Mouse (Mus musculus) forebrain, embryonic 12.5 days (tissue): ENCODE measurements around the gene Rad9a. TPM values are rescaled to one million over a fixed set of nuclear protein-coding genes. Genes with fewer than 3 reads are reported as not detected.

ENCODE experiments used
- ATAC-seq: fragments of 200-750 bp; cut with Nextera tagmentation; 2 replicates; pipeline ENCODE4 v1.8.0; 2017; ENCODE audit warnings: moderate TSS enrichment; ENCODE audit not compliant: low FRiP score
- H3K27ac ChIP-seq: fragments of 300-500 bp; sonication (generic); 2 replicates; pipeline ENCODE4 v1.5.1; 2016; ENCODE audit warnings: mild to moderate bottlenecking
- H3K27me3 ChIP-seq: fragments of 300-500 bp; sonication (generic); 2 replicates; pipeline ENCODE4 v1.6.1; 2016; ENCODE audit warnings: mild to moderate bottlenecking
- H3K36me3 ChIP-seq: fragments of 300-500 bp; sonication (generic); replicated peaks from 2 replicates; pipeline ENCODE4 v1.6.1; 2016; ENCODE audit warnings: mild to moderate bottlenecking
- H3K4me1 ChIP-seq: fragments of 300-500 bp; sonication (generic); 2 replicates; pipeline ENCODE4 v1.6.1; 2016
- H3K4me2 ChIP-seq: fragments of 300-500 bp; sonication (generic); 2 replicates; pipeline ENCODE4 v1.6.1; 2016; ENCODE audit warnings: mild to moderate bottlenecking, moderate library complexity
- H3K4me3 ChIP-seq: fragments of 300-500 bp; sonication (generic); replicated peaks from 2 replicates; pipeline ENCODE4 v1.5.1; 2016; ENCODE audit warnings: mild to moderate bottlenecking
- H3K9ac ChIP-seq: fragments of 300-500 bp; sonication (generic); 2 replicates; pipeline ENCODE4 v1.6.1; 2016; ENCODE audit warnings: mild to moderate bottlenecking
- H3K9me3 ChIP-seq: fragments of 300-500 bp; sonication (generic); 2 replicates; pipeline ENCODE4 v1.6.1; 2016
- WGBS: fragments of 180-500 bp; shearing (Covaris S2); methylation state at CpG from one replicate; pipeline ENCODE4 v1.1.7; 2016; 5-methylcytosine and 5-hydroxymethylcytosine counted together
- polyA plus RNA-seq: library from polyadenylated mRNA; unstranded; fragments of >200 nt; fragmentation: Nextera tagmentation; extraction: Ambion mirVana; gene quantifications from 2 replicates; pipeline ENCODE4 v1.2.1, GENCODE M21; 2016

The Rad9a gene
- polyA plus RNA-seq, 1 experiment from 2014 or later = 42.2 TPM

DNA sequence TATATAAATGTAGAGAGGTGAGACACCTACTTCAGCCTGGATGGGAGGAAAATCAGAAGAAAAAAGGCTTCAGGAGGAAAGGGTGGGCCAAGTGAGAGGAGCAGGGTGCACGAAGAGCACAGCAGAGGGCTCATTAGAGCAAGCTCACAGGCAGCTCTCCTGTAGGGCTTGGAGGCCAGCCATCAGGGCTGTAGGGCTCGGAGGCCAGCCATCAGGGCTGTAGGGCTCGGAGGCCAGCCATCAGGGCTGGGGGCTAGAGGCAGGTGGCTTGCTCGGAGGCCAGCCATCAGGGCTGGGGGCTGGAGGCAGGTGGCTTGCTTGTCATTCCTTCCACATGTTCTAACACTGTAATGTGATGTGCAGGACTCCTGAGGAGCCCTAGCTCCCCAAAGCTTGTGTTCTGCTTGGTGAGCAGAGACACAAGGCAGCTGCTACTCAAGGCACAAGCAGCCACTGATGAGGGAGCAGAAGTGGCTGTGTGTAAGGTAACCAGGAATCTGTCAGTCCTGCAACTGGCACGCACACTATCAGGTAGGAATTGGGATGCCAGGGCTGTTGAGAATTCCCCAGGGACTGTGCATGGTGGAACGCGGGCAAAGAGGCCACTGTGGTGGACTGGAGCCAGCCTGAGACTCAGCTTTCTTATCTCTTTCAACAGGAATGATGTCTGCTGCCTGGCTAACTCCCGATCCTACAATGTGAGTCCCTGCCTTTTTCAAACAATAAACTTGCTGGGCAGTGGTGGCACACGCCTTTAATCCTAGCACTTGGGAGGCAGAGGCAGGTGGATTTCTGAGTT is 34.6 kb downstream of the Rad9a start:
- Histone ChIP-seq H3K9ac (no peak overlapping the region), H3K36me3 (peaks cover under 1% of the 10 kb centered on the region; the same call in 1 of the 2 replicates), H3K4me2 (no peak overlapping the region), H3K9me3 (no peaks in the 10 kb centered on the region), H3K27ac (no peak overlapping the region), H3K4me3 (no peak overlapping the region), H3K27me3 (0 out of 2 replicates have a peak, but pooled peaks cover 5% of the 10 kb centered on the region), H3K4me1 (peaks cover 21% of the 10 kb centered on the region)
- 77% methylated on average over 9 of the region's 9 CpGs for WGBS
- no peak for ATAC-seq

DNA sequence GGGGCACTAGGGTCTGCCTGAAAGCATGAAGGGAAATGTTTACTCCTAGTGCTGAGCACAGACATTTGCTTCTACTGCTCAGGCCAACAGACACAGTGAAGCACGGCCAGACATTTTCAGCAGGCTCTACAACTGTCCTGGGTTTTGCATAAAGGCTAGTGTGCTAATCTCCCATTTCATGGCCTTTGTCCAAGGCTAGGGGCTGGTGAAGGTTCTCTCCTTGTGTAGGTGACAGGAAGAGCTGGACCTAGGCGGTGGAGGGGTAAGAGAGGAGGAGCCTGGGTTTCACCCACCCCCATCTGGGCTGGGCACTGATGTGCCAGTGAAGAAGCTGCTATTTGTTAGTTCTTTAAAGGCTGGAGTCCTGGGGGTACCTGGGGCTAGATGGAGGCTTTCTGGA is 36.7 kb downstream of the Rad9a start:
- H3K4me1 ChIP-seq = peaks cover 15% of the 10 kb centered on the region
- no peaks in the 10 kb centered on the region for H3K27me3 ChIP-seq
- no peak overlapping the region for H3K9ac ChIP-seq
- H3K27ac ChIP-seq = no peak overlapping the region
- no peak overlapping the region for H3K4me2 ChIP-seq
- 64% methylated on average over 2 of the region's 2 CpGs for WGBS
- H3K9me3 ChIP-seq = no peaks in the 10 kb centered on the region
- no peak for ATAC-seq
- peaks cover 16% of the 10 kb centered on the region for H3K36me3 ChIP-seq
- no peak overlapping the region for H3K4me3 ChIP-seq

DNA sequence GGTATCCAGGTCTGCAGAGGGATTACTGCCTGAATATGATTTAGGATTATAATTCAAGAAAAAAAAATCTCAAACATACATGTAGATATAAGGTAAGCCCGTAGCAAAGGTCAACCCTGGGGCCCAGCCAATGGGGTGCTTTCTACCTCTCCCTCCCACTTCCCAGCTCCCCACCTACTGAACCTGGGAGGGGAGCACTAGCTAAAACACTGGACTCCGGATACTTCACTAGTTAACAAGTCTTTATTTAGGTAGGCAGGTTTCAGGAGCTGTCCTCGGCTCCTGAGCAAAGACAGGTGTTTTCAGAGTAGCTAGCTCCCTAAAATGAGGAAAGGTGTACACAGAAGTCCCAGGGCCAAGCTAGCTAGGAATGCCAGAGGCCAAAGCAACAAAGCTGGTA is 37.4 kb downstream of the Rad9a start:
- H3K27me3 ChIP-seq = no peaks in the 10 kb centered on the region
- no peak overlapping the region for H3K27ac ChIP-seq
- no peaks in the 10 kb centered on the region for H3K9me3 ChIP-seq
- no peak for ATAC-seq
- no peak overlapping the region for H3K9ac ChIP-seq
- H3K4me2 ChIP-seq = no peak overlapping the region
- H3K4me3 ChIP-seq = no peak overlapping the region
- 83% methylated on average over 3 of the region's 3 CpGs for WGBS
- H3K36me3 ChIP-seq = peaks cover 23% of the 10 kb centered on the region
- peaks cover 14% of the 10 kb centered on the region for H3K4me1 ChIP-seq

DNA sequence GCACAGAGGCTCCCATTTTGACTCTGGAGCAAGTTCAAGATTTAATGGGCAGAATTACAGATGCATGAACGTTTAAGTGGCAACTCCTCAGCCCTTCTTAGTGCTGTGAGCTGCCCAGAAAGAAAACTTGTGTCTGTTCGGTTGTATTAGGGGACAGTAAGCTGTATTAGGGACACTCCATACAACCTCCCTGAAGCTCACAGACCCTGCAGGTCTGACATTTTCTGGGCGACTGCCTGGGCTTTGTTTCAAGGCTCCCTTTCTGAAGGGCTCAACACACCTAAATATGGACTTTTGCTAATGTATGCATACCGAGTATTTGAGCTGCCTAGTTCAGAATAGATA is 37.9 kb downstream of the Rad9a start:
- peak; percentile 34 for ATAC-seq
- Histone ChIP-seq H3K4me3 (peak overlapping the region; percentile 78), H3K4me1 (peaks cover 14% of the 10 kb centered on the region), H3K9ac (peak overlapping the region; percentile 74), H3K9me3 (no peaks in the 10 kb centered on the region), H3K4me2 (peak overlapping the region; percentile 93), H3K27me3 (no peaks in the 10 kb centered on the region), H3K27ac (peak overlapping the region; percentile 61), H3K36me3 (peaks cover 28% of the 10 kb centered on the region)
- WGBS = 36% methylated on average over 4 of the region's 4 CpGs

DNA sequence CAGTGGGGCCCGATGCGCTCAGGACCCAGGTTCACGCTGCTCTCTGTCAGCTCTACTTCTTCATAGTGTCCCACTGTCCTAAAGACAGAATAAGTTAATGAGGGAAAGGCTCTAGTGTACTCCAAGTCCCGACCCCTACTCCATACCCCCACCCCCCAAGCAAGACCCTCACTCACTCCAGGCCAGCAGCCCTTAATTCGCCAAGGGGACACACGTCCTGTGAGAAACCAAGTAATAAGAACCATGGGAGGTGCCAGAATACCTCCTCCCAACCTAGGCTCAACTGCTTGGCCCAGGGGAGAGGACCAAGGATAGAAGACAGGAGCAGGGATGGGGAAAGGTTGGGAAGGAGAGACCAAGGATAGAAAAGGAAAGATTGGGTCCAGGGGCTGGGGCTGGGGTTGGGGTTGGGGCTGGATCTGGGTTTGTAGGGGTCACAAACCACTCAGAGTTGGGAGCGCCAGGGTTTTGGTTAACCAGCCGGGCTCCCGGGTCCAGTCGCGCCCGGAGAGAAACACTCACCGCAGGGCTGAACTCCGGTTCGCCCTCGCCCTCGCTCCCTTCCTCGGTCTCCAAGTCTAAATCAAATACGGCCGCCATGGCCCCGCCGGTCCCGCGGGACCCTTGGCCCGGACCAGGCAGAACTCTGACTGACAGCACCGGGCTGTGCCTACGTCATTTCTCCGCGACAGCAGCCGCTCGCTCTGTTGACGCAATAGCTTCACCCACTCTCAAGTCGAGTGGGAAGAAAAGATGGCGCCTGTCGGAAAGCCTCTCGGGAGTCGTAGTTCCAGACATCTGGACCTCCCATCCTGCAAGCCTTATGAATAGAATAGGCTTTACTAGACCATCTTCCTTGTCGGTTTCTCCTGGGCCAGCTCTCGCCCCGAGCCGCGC is 38.6 kb downstream of the Rad9a start, which contains the start of gene Rps6kb2:
Gene Rps6kb2, minus strand, starts transcription at position 709 of the 897 bp plus-strand sequence.
- Histone ChIP-seq H3K4me3 (peak within 1 kb of the TSS; percentile 78), H3K27ac (peak within 1 kb of the TSS; percentile 61), H3K9me3 (no peaks in the 10 kb centered on the region), H3K9ac (peak within 1 kb of the TSS; percentile 74), H3K4me1 (peaks cover 14% of the 10 kb centered on the region), H3K4me2 (peak within 1 kb of the TSS; percentile 93), H3K36me3 (peaks cover 35% of the 10 kb centered on the region), H3K27me3 (no peaks in the 10 kb centered on the region)
- WGBS = 7% methylated on average over 42 of the region's 42 CpGs
- ATAC-seq = peak; percentile 93

DNA sequence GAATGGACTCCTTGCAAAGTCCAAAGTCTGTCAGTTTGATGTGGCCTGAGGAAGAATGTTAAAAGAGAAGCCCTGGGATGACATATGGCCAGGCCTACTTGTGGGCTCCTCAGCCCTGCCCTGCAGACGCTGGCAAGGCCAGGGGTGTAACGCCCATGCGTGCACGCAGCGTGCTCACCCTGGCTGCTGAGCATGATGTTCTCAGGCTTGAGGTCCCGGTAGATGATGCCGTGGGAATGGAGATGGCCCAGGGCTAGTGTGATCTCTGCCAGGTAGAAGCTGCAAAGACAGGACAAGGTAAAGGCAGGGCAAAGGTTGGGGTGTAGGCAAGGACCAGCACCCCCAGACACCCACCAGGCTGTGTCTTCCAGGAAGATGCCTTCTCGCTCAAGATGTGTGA is 42.4 kb downstream of the Rad9a start:
- WGBS = 96% methylated on average over 8 of the region's 8 CpGs
- Histone ChIP-seq H3K9ac (no peak overlapping the region), H3K27me3 (no peaks in the 10 kb centered on the region), H3K4me2 (no peak overlapping the region), H3K4me1 (peaks cover 19% of the 10 kb centered on the region), H3K36me3 (peaks cover 58% of the 10 kb centered on the region), H3K27ac (no peak overlapping the region), H3K4me3 (no peak overlapping the region), H3K9me3 (no peaks in the 10 kb centered on the region)
- no peak for ATAC-seq

DNA sequence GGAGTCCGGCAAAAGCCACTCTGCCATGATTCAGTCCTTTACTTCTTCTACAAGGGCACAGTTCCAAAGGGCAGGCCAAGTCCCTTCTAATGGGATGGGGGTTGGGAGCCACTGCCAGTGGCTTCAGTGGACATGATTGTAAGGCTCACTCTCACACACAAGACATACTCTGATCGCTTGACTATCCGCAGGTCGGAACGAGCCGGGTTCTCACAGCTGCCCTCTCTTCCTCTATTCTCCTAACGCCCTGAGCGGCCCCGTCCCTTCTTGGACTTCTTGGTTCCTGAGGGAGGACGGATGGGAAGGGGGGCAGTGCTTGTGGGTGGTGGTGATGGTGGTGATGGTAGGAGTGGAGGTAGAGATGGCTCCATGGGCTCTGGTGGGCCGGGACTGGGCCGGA is 44.7 kb downstream of the Rad9a start:
- H3K9me3 ChIP-seq = no peaks in the 10 kb centered on the region
- WGBS = 91% methylated on average over 12 of the region's 12 CpGs
- H3K27ac ChIP-seq = no peak overlapping the region
- no peak overlapping the region for H3K9ac ChIP-seq
- no peak overlapping the region for H3K4me3 ChIP-seq
- 0 out of 2 replicates have a peak, but pooled peaks cover 5% of the 10 kb centered on the region for H3K4me1 ChIP-seq
- no peak overlapping the region for H3K4me2 ChIP-seq
- peaks cover 73% of the 10 kb centered on the region for H3K36me3 ChIP-seq
- ATAC-seq = no peak
- H3K27me3 ChIP-seq = no peaks in the 10 kb centered on the region

DNA sequence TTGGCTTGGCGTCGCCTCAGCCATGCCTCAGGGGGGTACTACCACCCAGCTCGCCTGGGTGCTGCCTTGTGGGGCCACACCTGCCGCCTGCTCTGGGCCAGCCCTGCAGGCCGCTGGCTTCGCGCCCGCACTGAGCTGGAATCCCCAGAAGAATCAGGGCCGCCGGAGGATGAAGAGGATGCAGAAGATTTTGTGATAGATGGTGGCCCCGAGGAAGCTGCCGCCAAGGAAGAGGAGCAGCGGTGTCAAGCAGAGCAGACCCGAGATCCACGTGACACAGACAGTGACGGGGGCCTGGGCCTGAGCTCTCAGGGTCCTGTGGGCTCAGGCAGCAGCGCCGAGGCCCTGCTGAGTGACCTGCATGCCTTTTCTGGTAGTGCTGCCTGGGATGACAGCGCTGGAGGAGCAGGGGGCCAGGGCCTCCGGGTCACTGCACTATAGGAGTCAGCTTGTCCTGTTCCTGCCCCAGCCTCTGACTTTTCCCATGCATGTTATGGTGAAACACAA is 45.3 kb downstream of the Rad9a start:
- Histone ChIP-seq H3K36me3 (peaks cover 71% of the 10 kb centered on the region), H3K27ac (peak overlapping the region; percentile 1; the same call in 1 of the 2 replicates), H3K9ac (no peak overlapping the region)

DNA sequence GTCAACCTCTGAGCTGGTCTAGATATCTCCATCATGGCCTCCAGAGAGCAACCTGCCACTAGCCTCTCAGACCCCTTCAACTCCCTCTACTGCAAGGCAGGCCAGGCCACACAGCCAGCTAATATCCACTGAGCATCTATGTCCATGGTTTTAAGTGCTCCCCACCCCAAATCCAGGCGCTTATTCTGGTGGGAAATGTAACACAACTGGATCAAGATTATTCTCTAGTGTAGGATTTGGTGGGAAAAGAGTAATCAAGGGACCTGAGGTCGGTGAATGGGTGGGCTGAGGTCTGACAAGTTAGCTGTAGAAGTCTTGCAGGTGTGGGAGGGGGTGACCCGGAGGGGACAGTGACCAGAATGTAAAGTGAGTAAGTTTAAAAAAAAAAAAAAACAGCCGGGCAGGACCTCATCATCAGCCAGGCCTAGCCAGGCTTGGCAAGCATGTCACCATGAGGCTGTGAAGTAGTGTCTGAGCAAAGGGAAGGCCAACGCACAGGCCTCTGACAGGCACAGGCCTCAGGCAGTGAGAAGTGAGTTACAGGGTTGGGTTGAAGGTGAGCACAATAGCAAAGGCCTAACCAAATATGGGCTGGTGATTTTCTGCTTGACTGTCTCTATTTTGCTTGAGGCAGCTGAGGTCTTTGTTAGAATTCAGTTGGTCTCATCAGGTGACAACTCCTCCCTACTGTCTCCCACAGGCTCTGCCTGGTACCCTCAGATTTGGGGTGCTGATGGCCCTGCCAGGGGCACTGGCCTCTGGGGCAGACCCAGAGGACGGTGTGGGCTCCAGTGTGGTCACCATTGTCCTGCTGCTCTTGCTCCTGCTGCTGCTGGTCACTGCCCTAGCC is 46.0 kb downstream of the Rad9a start:
- Histone ChIP-seq H3K4me2 (no peak overlapping the region), H3K9me3 (no peaks in the 10 kb centered on the region), H3K36me3 (peaks cover 72% of the 10 kb centered on the region), H3K4me1 (peaks cover 5% of the 10 kb centered on the region; the same call in 1 of the 2 replicates), H3K9ac (no peak overlapping the region), H3K27ac (peak overlapping the region; percentile 1; the same call in 1 of the 2 replicates), H3K4me3 (no peak overlapping the region), H3K27me3 (no peaks in the 10 kb centered on the region)
- ATAC-seq = no peak
- 74% methylated on average over 6 of the region's 6 CpGs for WGBS

More for the DNA sequence above, 45.3 kb downstream of the Rad9a start:
- WGBS = 72% methylated on average over 20 of the region's 20 CpGs
- Histone ChIP-seq H3K27me3 (no peaks in the 10 kb centered on the region), H3K4me3 (no peak overlapping the region), H3K9me3 (no peaks in the 10 kb centered on the region), H3K4me2 (no peak overlapping the region), H3K4me1 (peaks cover 5% of the 10 kb centered on the region; the same call in 1 of the 2 replicates)
- no peak for ATAC-seq

DNA sequence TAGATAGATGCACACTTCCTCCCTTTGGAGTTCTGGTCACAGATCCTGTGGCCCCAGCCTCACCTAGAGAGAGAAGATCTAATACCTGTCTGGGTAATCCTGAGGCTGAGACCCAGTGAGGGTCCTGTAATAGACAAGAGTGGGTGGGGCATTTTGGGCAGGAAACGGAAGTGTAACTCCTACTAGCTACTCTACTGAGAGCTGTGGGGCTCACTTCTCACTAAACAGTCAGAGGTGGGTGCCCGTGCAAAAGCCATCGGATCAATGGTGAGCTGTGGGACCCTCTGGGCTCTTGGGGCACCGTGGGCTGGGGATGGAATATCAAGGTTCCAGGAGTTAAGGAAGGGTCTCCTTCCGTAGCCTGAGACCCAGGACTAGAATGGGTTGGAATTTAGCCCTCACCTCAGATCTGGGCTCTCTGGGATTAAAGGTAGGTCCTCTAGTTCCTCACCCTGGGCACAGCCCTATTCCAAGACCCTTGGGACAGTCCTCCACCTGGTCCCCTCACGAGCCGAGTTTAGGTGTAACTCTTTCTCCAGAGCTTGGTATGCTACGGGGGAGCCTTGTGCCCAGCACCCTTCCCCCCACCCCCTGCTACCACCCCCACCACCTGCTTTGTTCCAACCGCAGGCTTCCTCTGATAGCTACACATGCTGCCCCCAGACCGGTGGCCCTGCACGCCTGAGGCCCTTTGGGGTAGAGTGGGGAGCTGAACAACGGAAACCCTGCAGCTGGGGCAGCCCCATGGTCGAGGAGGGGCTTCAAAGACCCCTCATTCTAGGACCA is 46.8 kb downstream of the Rad9a start:
- no peak overlapping the region for H3K4me3 ChIP-seq
- WGBS = 87% methylated on average over 13 of the region's 13 CpGs
- H3K4me2 ChIP-seq = no peak overlapping the region
- ATAC-seq = no peak
- H3K27ac ChIP-seq = 0 out of 2 replicates have a peak overlapping the region, but pooled peaks have one; percentile 1
- no peak overlapping the region for H3K9ac ChIP-seq
- H3K9me3 ChIP-seq = no peaks in the 10 kb centered on the region
- H3K36me3 ChIP-seq = peaks cover 75% of the 10 kb centered on the region
- peaks cover 11% of the 10 kb centered on the region for H3K4me1 ChIP-seq
- H3K27me3 ChIP-seq = no peaks in the 10 kb centered on the region

DNA sequence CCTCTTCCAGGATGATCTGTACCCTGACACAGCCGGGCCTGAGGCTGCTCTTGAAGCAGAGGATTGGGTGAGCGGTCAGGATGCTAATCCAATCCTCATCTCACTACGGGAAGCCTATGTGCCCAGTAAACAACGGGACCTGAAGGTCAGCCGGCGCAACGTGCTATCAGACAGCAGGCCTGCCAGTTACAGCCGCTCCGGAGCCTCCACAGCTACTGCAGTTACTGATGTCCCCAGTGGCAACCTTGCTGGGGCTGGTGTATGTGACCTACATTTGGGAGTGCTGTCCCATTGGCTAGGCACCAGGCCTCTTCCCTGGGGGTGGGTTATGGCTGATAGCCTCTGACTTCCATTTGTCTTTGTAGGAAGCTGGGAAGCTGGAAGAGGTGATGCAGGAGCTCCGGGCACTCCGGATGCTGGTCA is 48.2 kb downstream of the Rad9a start, which contains the start of gene Ptprcap:
Gene Ptprcap, plus strand, starts transcription at position 373 of the 423 bp plus-strand sequence.
- Histone ChIP-seq H3K27ac (no peak within 1 kb of the TSS), H3K4me2 (no peak within 1 kb of the TSS), H3K36me3 (peaks cover 62% of the 10 kb centered on the region), H3K9me3 (no peaks in the 10 kb centered on the region), H3K4me3 (no peak within 1 kb of the TSS), H3K4me1 (peaks cover 21% of the 10 kb centered on the region), H3K27me3 (no peaks in the 10 kb centered on the region), H3K9ac (no peak within 1 kb of the TSS)
- no peak for ATAC-seq
- 80% methylated on average over 11 of the region's 11 CpGs for WGBS
